Mouse (Mus musculus): Measurements from ENCODE around the gene Gm37240. TPM values are rescaled to one million over a fixed set of nuclear protein-coding genes. Genes with fewer than 3 reads are reported as not detected.

Gene Gm37240
- polyA plus RNA-seq, 1 experiment from 2014 or later, result 1.1 TPM

DNA sequence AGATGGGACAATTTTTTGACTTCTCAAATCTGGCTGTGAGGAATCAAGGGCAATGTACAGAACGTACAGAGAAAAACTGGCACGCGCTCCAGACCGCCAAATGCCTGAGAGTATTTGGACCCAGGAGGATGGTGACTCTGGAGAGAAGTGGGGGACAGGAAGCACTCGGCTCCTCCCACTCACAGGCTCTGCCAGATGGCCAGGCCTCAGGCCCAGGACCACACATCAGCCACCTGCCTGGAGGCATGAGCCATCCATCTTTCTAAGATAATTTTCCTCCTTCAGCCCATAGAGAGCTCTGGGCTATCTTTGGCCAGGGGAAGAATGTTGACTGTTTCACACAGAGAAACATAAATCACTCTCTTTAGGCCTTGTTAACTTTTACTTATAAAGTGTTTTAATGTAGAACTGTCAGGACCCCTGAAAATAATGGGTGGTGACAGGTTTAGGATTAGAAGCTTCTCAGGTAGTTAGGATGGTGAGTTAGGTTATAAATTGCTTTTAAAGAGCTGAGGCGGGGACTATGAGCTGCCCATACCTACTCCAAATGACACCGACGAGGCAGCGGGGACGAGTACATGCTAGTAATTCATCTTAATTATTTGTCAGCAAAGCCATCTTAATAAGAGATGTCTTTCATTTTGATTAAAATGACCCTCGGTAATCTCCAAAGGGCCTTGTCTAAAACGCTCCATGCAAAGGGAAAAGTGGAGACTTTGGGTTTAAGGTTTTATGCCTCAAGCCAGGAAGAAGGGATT, 546.0 kb downstream of the Gm37240 start:
- Histone ChIP-seq H3K9ac (ENCODE audit: low read length) (no peak overlapping the region), H3K27ac (ENCODE audit: low read depth, low read length) (no peak overlapping the region), H3K27me3 (replicated peaks; ENCODE audit: control insufficient read depth, insufficient read depth, low read length) (no peaks in the 10 kb centered on the region), H3K4me3 (ENCODE audit: low read depth, low read length) (no peak overlapping the region), H3K36me3 (ENCODE audit: control insufficient read depth, insufficient read depth, low read length) (no peaks in the 10 kb centered on the region), H3K4me2 (ENCODE audit: low read length) (no peak overlapping the region), H3K4me1 (ENCODE audit: control insufficient read depth, insufficient read depth, low read length) (peaks cover 15% of the 10 kb centered on the region), H3K9me3 (replicated peaks; ENCODE audit: control insufficient read depth, low read length) (no peaks in the 10 kb centered on the region)
- 89% methylated on average over 12 of the region's 12 CpGs for WGBS
- DNase-seq (ENCODE audit: low spot score), result peak; percentile 8
- ATAC-seq, result no peak

DNA sequence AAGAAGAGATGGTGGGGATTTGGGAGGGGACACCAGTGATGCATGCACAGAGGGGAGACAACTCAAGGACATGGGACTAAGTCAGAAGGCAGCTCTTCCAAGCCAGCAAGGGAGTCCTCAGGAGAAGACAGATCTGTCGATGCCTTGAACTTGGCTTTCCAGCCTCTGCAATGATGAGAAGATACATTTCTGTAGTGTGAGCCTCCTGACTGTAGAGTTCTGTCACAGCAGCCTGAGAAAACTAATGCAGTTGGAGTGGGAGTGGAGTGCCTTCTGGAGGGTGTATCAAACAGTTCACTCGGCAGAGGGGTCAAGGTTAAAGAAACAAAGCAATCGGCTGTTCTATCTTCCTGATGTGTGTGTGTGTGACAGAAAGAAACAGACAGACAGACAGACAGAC, 546.8 kb downstream of the Gm37240 start:
- DNase-seq (ENCODE audit: low spot score), result no peak
- Histone ChIP-seq H3K4me2 (ENCODE audit: low read length) (no peak overlapping the region), H3K4me1 (ENCODE audit: control insufficient read depth, insufficient read depth, low read length) (peaks cover 15% of the 10 kb centered on the region), H3K27me3 (replicated peaks; ENCODE audit: control insufficient read depth, insufficient read depth, low read length) (no peaks in the 10 kb centered on the region), H3K36me3 (ENCODE audit: control insufficient read depth, insufficient read depth, low read length) (no peaks in the 10 kb centered on the region), H3K4me3 (ENCODE audit: low read depth, low read length) (no peak overlapping the region), H3K9ac (ENCODE audit: low read length) (no peak overlapping the region), H3K27ac (ENCODE audit: low read depth, low read length) (no peak overlapping the region), H3K9me3 (replicated peaks; ENCODE audit: control insufficient read depth, low read length) (no peaks in the 10 kb centered on the region)
- 79% methylated on average over 3 of the region's 3 CpGs for whole genome bisulfite sequencing
- ATAC-seq, result no peak

DNA sequence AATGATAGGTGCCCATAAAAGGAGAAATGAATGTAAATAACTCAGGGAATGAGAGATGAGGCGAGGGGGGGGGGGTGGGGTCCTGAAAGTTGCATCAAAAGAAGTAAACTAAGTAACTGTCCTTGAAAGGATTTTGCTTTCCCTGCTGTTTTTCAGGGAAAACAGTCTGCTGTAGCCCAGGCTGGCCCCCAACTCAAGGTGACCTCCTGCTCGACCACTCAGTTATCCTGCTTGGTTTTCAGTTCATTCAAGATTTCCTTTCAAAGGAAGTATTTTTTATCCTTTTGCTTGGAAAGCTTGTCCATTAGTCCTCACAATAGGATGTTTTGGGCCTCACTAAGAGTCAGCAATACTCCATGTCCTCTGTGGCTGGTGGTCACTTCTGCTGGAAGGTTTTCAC, 547.4 kb downstream of the Gm37240 start:
- Histone ChIP-seq H3K4me2 (ENCODE audit: low read length) (no peak overlapping the region), H3K4me1 (ENCODE audit: control insufficient read depth, insufficient read depth, low read length) (peaks cover 15% of the 10 kb centered on the region), H3K36me3 (ENCODE audit: control insufficient read depth, insufficient read depth, low read length) (no peaks in the 10 kb centered on the region), H3K9me3 (replicated peaks; ENCODE audit: control insufficient read depth, low read length) (no peaks in the 10 kb centered on the region), H3K9ac (ENCODE audit: low read length) (no peak overlapping the region), H3K27ac (ENCODE audit: low read depth, low read length) (no peak overlapping the region; the same call in 1 of the 2 replicates), H3K4me3 (ENCODE audit: low read depth, low read length) (no peak overlapping the region), H3K27me3 (replicated peaks; ENCODE audit: control insufficient read depth, insufficient read depth, low read length) (no peaks in the 10 kb centered on the region)
- WGBS, result 62% methylated on average over 2 of the region's 2 CpGs
- ATAC-seq (no peak), DNase-seq (ENCODE audit: low spot score) (no peak)

- no peak overlapping the region; the same call in 1 of the 2 replicates for H3K27ac ChIP-seq (ENCODE audit: low read depth, low read length)
- H3K9me3 ChIP-seq (replicated peaks; ENCODE audit: control insufficient read depth, low read length), result no peaks in the 10 kb centered on the region
- ATAC-seq (peak; percentile 65), DNase-seq (ENCODE audit: low spot score) (peak; percentile 69)
- H3K4me2 ChIP-seq (ENCODE audit: low read length), result no peak overlapping the region
- 47% methylated on average over 10 of the region's 10 CpGs for WGBS
- H3K4me1 ChIP-seq (ENCODE audit: control insufficient read depth, insufficient read depth, low read length), result peaks cover 15% of the 10 kb centered on the region
- H3K36me3 ChIP-seq (ENCODE audit: control insufficient read depth, insufficient read depth, low read length), result no peaks in the 10 kb centered on the region
- H3K4me3 ChIP-seq (ENCODE audit: low read depth, low read length), result no peak overlapping the region
- no peaks in the 10 kb centered on the region for H3K27me3 ChIP-seq (replicated peaks; ENCODE audit: control insufficient read depth, insufficient read depth, low read length)
- no peak overlapping the region for H3K9ac ChIP-seq (ENCODE audit: low read length)
Measured at GRCm38 (mm10) chr3:85339269-85339820, 548.0 kb downstream of the Gm37240 start.

DNA sequence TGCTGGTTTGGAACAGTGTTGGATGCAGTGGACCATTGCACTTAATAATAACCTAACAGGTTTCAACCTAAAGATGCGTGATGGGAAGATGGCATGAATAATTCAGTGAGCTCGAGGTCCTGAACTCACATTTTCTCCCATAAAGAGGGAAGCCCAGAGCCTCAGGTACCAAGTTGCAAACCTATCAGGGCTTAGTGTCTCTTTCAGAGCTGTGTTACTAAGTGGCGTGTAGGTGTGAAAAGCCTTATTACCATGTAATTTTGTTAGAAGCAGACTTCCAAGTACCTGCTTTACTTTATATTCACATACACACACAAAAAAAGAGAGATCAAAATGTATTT, 548.6 kb downstream of the Gm37240 start:
- Histone ChIP-seq H3K9me3 (replicated peaks; ENCODE audit: control insufficient read depth, low read length) (no peaks in the 10 kb centered on the region), H3K27ac (ENCODE audit: low read depth, low read length) (no peak overlapping the region)
- WGBS, result 26% methylated on average over 3 of the region's 3 CpGs

GRCm38 (mm10) chr3:85337881-85338754, 549.2 kb downstream of the Gm37240 start:
- no peak overlapping the region for H3K4me3 ChIP-seq (ENCODE audit: low read depth, low read length)
- H3K4me2 ChIP-seq (ENCODE audit: low read length), result no peak overlapping the region
- no peaks in the 10 kb centered on the region for H3K9me3 ChIP-seq (replicated peaks; ENCODE audit: control insufficient read depth, low read length)
- no peaks in the 10 kb centered on the region for H3K27me3 ChIP-seq (replicated peaks; ENCODE audit: control insufficient read depth, insufficient read depth, low read length)
- H3K4me1 ChIP-seq (ENCODE audit: control insufficient read depth, insufficient read depth, low read length), result peaks cover 15% of the 10 kb centered on the region
- 18% methylated on average over 7 of the region's 7 CpGs for WGBS
- DNase-seq (ENCODE audit: low spot score) (peak; percentile 24), ATAC-seq (peak; percentile 45)
- H3K9ac ChIP-seq (ENCODE audit: low read length), result no peak overlapping the region
- H3K36me3 ChIP-seq (ENCODE audit: control insufficient read depth, insufficient read depth, low read length), result no peaks in the 10 kb centered on the region
- no peak overlapping the region for H3K27ac ChIP-seq (ENCODE audit: low read depth, low read length)

More for the DNA sequence above, 548.6 kb downstream of the Gm37240 start:
- no peak overlapping the region for H3K9ac ChIP-seq (ENCODE audit: low read length)
- DNase-seq (ENCODE audit: low spot score), result no peak
- H3K4me2 ChIP-seq (ENCODE audit: low read length), result no peak overlapping the region
- H3K4me3 ChIP-seq (ENCODE audit: low read depth, low read length), result no peak overlapping the region
- ATAC-seq, result peak; percentile 54
- no peaks in the 10 kb centered on the region for H3K36me3 ChIP-seq (ENCODE audit: control insufficient read depth, insufficient read depth, low read length)
- H3K4me1 ChIP-seq (ENCODE audit: control insufficient read depth, insufficient read depth, low read length), result peaks cover 15% of the 10 kb centered on the region
- no peaks in the 10 kb centered on the region for H3K27me3 ChIP-seq (replicated peaks; ENCODE audit: control insufficient read depth, insufficient read depth, low read length)

- WGBS, result 81% methylated on average over 1 of the region's 1 CpGs
- no peak for DNase-seq (ENCODE audit: low spot score)
- no peaks in the 10 kb centered on the region for H3K9me3 ChIP-seq (replicated peaks; ENCODE audit: control insufficient read depth, low read length)
- no peak overlapping the region for H3K4me3 ChIP-seq (ENCODE audit: low read depth, low read length)
- no peak overlapping the region for H3K27ac ChIP-seq (ENCODE audit: low read depth, low read length)
- H3K27me3 ChIP-seq (replicated peaks; ENCODE audit: control insufficient read depth, insufficient read depth, low read length), result no peaks in the 10 kb centered on the region
- no peak for ATAC-seq
- peaks cover 15% of the 10 kb centered on the region for H3K4me1 ChIP-seq (ENCODE audit: control insufficient read depth, insufficient read depth, low read length)
- H3K9ac ChIP-seq (ENCODE audit: low read length), result no peak overlapping the region
- no peaks in the 10 kb centered on the region for H3K36me3 ChIP-seq (ENCODE audit: control insufficient read depth, insufficient read depth, low read length)
- H3K4me2 ChIP-seq (ENCODE audit: low read length), result no peak overlapping the region
Measured at GRCm38 (mm10) chr3:85335517-85335916, 551.8 kb downstream of the Gm37240 start.

- Histone ChIP-seq H3K9me3 (replicated peaks; ENCODE audit: control insufficient read depth, low read length) (no peaks in the 10 kb centered on the region), H3K36me3 (ENCODE audit: control insufficient read depth, insufficient read depth, low read length) (no peaks in the 10 kb centered on the region), H3K4me1 (ENCODE audit: control insufficient read depth, insufficient read depth, low read length) (no peaks in the 10 kb centered on the region), H3K4me2 (ENCODE audit: low read length) (no peak overlapping the region), H3K9ac (ENCODE audit: low read length) (no peak overlapping the region), H3K27me3 (replicated peaks; ENCODE audit: control insufficient read depth, insufficient read depth, low read length) (no peaks in the 10 kb centered on the region), H3K4me3 (ENCODE audit: low read depth, low read length) (no peak overlapping the region), H3K27ac (ENCODE audit: low read depth, low read length) (no peak overlapping the region)
- DNase-seq (ENCODE audit: low spot score), result no peak
- WGBS, result 87% methylated on average over 4 of the region's 4 CpGs
- ATAC-seq, result no peak
Measured at GRCm38 (mm10) chr3:85332276-85332675, 555.0 kb downstream of the Gm37240 start.
